In the genomic region with DNA sequence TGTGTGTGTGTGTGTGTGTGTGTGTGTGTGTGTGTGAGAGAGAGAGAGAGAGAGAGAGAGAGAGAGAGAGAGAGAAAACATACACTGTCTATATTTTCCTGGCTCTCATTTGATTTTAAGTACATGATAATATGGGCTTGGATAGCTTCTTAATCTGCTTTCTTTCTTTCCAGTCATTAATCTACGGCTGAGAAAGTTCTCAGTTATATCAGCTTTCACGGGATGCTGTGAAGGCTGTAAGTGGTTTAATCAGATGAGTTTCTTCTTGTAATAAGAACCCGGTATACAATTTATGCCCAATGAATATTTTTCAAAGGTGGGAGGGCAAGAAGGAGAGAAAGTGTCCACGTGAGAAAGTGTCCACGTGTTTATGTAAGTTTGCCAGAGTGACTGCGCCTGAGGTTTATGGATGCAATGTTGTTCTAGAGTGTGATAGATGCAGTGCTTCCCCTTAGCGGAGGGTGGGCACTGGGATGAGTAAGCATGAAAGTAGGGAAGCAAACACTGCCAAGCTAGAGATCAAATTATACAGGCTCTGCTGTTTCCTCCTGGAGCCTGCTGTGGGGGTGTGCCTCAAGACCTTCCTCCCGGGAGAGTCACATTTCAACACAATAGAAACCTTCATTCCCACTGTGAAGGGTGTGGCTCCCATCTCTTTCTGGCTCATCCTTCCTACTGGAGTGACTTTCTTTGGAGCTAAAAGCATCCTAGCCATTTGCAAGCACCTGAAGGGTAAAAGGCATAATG, we compare ENCODE assay signal across 13 mouse cellular contexts. TPM values are rescaled to one million over a fixed set of nuclear protein-coding genes. Genes with fewer than 3 reads are reported as not detected.
DNase-seq lines count a peak whose midpoint lies in the region; ATAC-seq and TF ChIP-seq lines count a peak whose summit lies in the region.
"Had no signal": no experiment of that assay in that cellular context is flagged by ENCODE, and none has a peak within 500 bp of the region (broad histone marks: within the 10 kb centered on the region; RNA-seq: fewer than 3 reads in every experiment).

No protein-coding gene starts in this region.

- no peaks in the 10 kb centered on the region for H3K79me2 ChIP-seq in myocyte (ENCODE audit: control insufficient read depth, insufficient read depth)

- no peak overlapping the region for H3ac ChIP-seq in myocyte (ENCODE audit: control insufficient read depth, insufficient read length)

- TF ChIP-seq CTCF in hindbrain, postnatal 0 days (IDR thresholded peaks at IDR 0.05; ENCODE audit: low read depth): no peak
- TF ChIP-seq CTCF in kidney, adult 2 months (conservative IDR thresholded peaks at IDR 0.05; ENCODE audit: insufficient read depth, insufficient read length, low read depth, low read length): no peak

- H3K4me2 ChIP-seq in hindbrain, postnatal 0 days (ENCODE audit: low read depth, low read length): no peak overlapping the region
- no peak overlapping the region for H3K4me2 ChIP-seq in hindbrain, embryonic 13.5 days
- peak overlapping the region; percentile 80 for H3K4me2 ChIP-seq in myocyte (ENCODE audit: low read depth)
- H3K4me2 ChIP-seq: heart, embryonic 15.5 days had no signal

- peak; percentile 9 for DNase-seq in hindbrain, postnatal 0 days (ENCODE audit: low spot score)
- DNase-seq in NIH3T3 (ENCODE audit: low read depth): peak; percentile 5
- peak; percentile 56 for DNase-seq in kidney, adult 2 months
- no peak for DNase-seq in layer of hippocampus, postnatal 36 days
- DNase-seq in testis, postnatal 10 days (ENCODE audit: low spot score): no peak
- DNase-seq: cerebellum, postnatal 10 days; thymus, postnatal 4 days had no signal

- no peaks in the 10 kb centered on the region for H3K9me3 ChIP-seq in hindbrain, postnatal 0 days (ENCODE audit: low read length)
- no peaks in the 10 kb centered on the region for H3K9me3 ChIP-seq in hindbrain, embryonic 13.5 days
- H3K9me3 ChIP-seq: heart, embryonic 15.5 days; megakaryocyte, embryonic 14.5 days had no signal

- ATAC-seq in hindbrain, postnatal 0 days: no peak
- ATAC-seq in hindbrain, embryonic 13.5 days (ENCODE audit: low FRiP score): no peak

- no peaks in the 10 kb centered on the region for H3K36me3 ChIP-seq in hindbrain, postnatal 0 days (ENCODE audit: insufficient read depth, low read length)
- H3K36me3 ChIP-seq in hindbrain, embryonic 13.5 days: no peaks in the 10 kb centered on the region
- no peaks in the 10 kb centered on the region for H3K36me3 ChIP-seq in kidney, adult 2 months (ENCODE audit: control insufficient read depth, insufficient read depth, low read length)
- no peaks in the 10 kb centered on the region for H3K36me3 ChIP-seq in myocyte (ENCODE audit: control insufficient read depth, insufficient read depth)
- H3K36me3 ChIP-seq: heart, embryonic 15.5 days had no signal

- H3K9ac ChIP-seq in hindbrain, postnatal 0 days (replicated peaks; ENCODE audit: low read length): no peak overlapping the region
- no peak overlapping the region for H3K9ac ChIP-seq in hindbrain, embryonic 13.5 days
- H3K9ac ChIP-seq: heart, embryonic 15.5 days; liver, embryonic 14.5 days had no signal

- 17% methylated on average over 8 of the region's 8 CpGs for WGBS in hindbrain, postnatal 0 days
- 17% methylated on average over 8 of the region's 8 CpGs for WGBS in hindbrain, embryonic 13.5 days
- WGBS in kidney, adult 2 months: 8% methylated on average over 8 of the region's 8 CpGs

- H3K27ac ChIP-seq in hindbrain, postnatal 0 days: no peak overlapping the region
- H3K27ac ChIP-seq in hindbrain, embryonic 13.5 days: no peak overlapping the region
- no peak overlapping the region for H3K27ac ChIP-seq in kidney, adult 2 months (ENCODE audit: insufficient read depth, low read depth, low read length)
- H3K27ac ChIP-seq: heart, embryonic 15.5 days; liver, embryonic 14.5 days had no signal

- H3K4me1 ChIP-seq in hindbrain, postnatal 0 days (ENCODE audit: insufficient read depth, low read length): peaks cover 3% of the 10 kb centered on the region; the same call in 1 of the 2 replicates
- H3K4me1 ChIP-seq in hindbrain, embryonic 13.5 days (replicated peaks): peaks cover 6% of the 10 kb centered on the region; the same call in 1 of the 2 replicates
- H3K4me1 ChIP-seq in kidney, adult 2 months (ENCODE audit: control insufficient read depth, insufficient read depth, low read length): no peaks in the 10 kb centered on the region

- no peak overlapping the region for H3K4me3 ChIP-seq in hindbrain, postnatal 0 days (ENCODE audit: low read length)
- H3K4me3 ChIP-seq in hindbrain, embryonic 13.5 days: no peak overlapping the region
- no peak overlapping the region for H3K4me3 ChIP-seq in kidney, adult 2 months (ENCODE audit: insufficient read depth, low read depth, low read length)
- H3K4me3 ChIP-seq in myocyte: no peak overlapping the region
- H3K4me3 ChIP-seq: heart, embryonic 15.5 days; megakaryocyte, embryonic 14.5 days had no signal

- TF ChIP-seq POLR2A in kidney, adult 2 months (IDR thresholded peaks at IDR 0.05; ENCODE audit: low read depth, low read length): no peak
- TF ChIP-seq POLR2A in myocyte (IDR thresholded peaks at IDR 0.05; ENCODE audit: insufficient read length, low read depth): no peak

- no peaks in the 10 kb centered on the region for H3K27me3 ChIP-seq in hindbrain, postnatal 0 days (ENCODE audit: insufficient read depth, low read length)
- H3K27me3 ChIP-seq in hindbrain, embryonic 13.5 days: no peaks in the 10 kb centered on the region
- H3K27me3 ChIP-seq in kidney, adult 2 months (replicated peaks; ENCODE audit: control insufficient read depth, insufficient read depth, low read length): no peaks in the 10 kb centered on the region
- H3K27me3 ChIP-seq in myocyte (ENCODE audit: control insufficient read depth, insufficient read depth, insufficient read length): no peaks in the 10 kb centered on the region
- H3K27me3 ChIP-seq: heart, embryonic 15.5 days; megakaryocyte, embryonic 14.5 days had no signal

TF ChIP-seq in myocyte, 11 proteins besides CTCF, POLR2A, EP300 and RAD21:
- TF ChIP-seq MAX (IDR thresholded peaks at IDR 0.05; ENCODE audit: low read depth) (no peak), TCF12 (IDR thresholded peaks at IDR 0.05; ENCODE audit: insufficient read depth, poor library complexity, severe bottlenecking) (no peak), USF1 (IDR thresholded peaks at IDR 0.05; ENCODE audit: low read depth) (peak; percentile 51), REST (IDR thresholded peaks at IDR 0.05; ENCODE audit: insufficient read depth, insufficient read length) (no peak), POLR2AphosphoS2 (IDR thresholded peaks at IDR 0.05; ENCODE audit: insufficient read length, low read depth) (no peak), SRF (IDR thresholded peaks at IDR 0.05; ENCODE audit: control insufficient read depth, insufficient read length, low read depth) (no peak)
TF ChIP-seq in myocyte: peak in this region for 1.

RNA-seq across cellular contexts. Expression of a gene that starts 38.6 kb away (rescaled TPM):
- 0.84 and 0.97 TPM in 2 replicates for total RNA-seq in hindbrain, postnatal 0 days (2014; rRNA removed)
- polyA plus RNA-seq in hindbrain, postnatal 0 days (2015; fragmentation: Nextera tagmentation; extraction: Ambion mirVana): 1.2 and 1.5 TPM in 2 replicates
- 1.2 and 2.0 TPM in 2 replicates for polyA plus RNA-seq in hindbrain, embryonic 13.5 days (2015; fragmentation: Nextera tagmentation; extraction: Ambion mirVana)
- 0.08 and 0.10 TPM in 2 replicates for polyA plus RNA-seq in kidney, adult 2 months (2012; rRNA removed)
- not detected for polyA plus RNA-seq in myocyte (2012; fragmentation: generic; extraction: Trizol)
- total RNA-seq in layer of hippocampus, postnatal 36 days (2021): under 1 TPM; 0.40 to 0.73 TPM
- total RNA-seq: gastrocnemius, adult 18-20 months had no signal

Comparison
In these comparisons a context has a peak if more than half of its experiments do, and no peak if none do; other contexts are left out.
1. DNase-seq: peak in hindbrain, postnatal 0 days (single experiment), NIH3T3 (single experiment) and kidney, adult 2 months (single experiment); none in layer of hippocampus, postnatal 36 days (0 of 2) and testis, postnatal 10 days (single experiment).